Mouse (Mus musculus): ENCODE results near the gene Tmtc4. TPM values are rescaled to one million over a fixed set of nuclear protein-coding genes. Genes with fewer than 3 reads are reported as not detected.

Gene Tmtc4
- total and polyA plus RNA-seq, 3 experiments = 1.4 to 3.3 (median 2.7) TPM

- H3K79me2 ChIP-seq (replicated peaks; ENCODE audit: control insufficient read depth, extremely low read depth, insufficient read depth, poor library complexity, severe bottlenecking) = no peaks in the 10 kb centered on the region
- DNase-seq (ENCODE audit: extremely low read depth) = no peak
- no peak overlapping the region for H3K4me2 ChIP-seq (ENCODE audit: insufficient read depth, low read depth, poor library complexity, severe bottlenecking)
- dilution Hi-C loops (cut with MboI; ENCODE audit: extremely low pct_ligation_motif_present, extremely low pct_unique_long_range_greater_than_20kb, low sequenced_read_pairs) = no loop called here
- no peaks in the 10 kb centered on the region for H3K4me1 ChIP-seq (ENCODE audit: control insufficient read depth in 1 of 2, insufficient read depth in 2 of 2)
- H3K27me3 ChIP-seq (replicated peaks) = no peaks in the 10 kb centered on the region
- no peaks in the 10 kb centered on the region for H3K9me3 ChIP-seq (replicated peaks; ENCODE audit: low read length)
- H3K9ac ChIP-seq (ENCODE audit: insufficient read depth, low read depth) = no peak overlapping the region
- no peak overlapping the region for H3K4me3 ChIP-seq (replicated peaks in 1 of 3; ENCODE audit: low read depth in 2 of 3, low read length in 2 of 3, poor library complexity in 1 of 3)
- TF ChIP-seq E2F4 (IDR thresholded peaks at IDR 0.05; ENCODE audit: insufficient replicate concordance, low read depth, low read length) (no peak), NRF1 (IDR thresholded peaks at IDR 0.05; ENCODE audit: low read depth, low read length) (no peak), USF2 (conservative IDR thresholded peaks at IDR 0.05; ENCODE audit: low read depth, low read length) (no peak), MEF2A (IDR thresholded peaks at IDR 0.05; ENCODE audit: borderline replicate concordance, low read depth, low read length) (no peak), CHD2 (IDR thresholded peaks at IDR 0.05; ENCODE audit: low read length) (no peak)
- peaks cover 17 to 68% of the 10 kb centered on the region in 2 experiments for H3K36me3 ChIP-seq (replicated peaks in 1 of 2; ENCODE audit: control insufficient read depth in 1 of 2, insufficient read depth in 1 of 2, low read length in 1 of 2)
- in situ Hi-C loops (cut with MboI; ENCODE audit: low pct_ligation_motif_present, low pct_unique_long_range_greater_than_20kb, low sequenced_read_pairs) = no loop called here
- no peak overlapping the region for H3K27ac ChIP-seq (ENCODE audit: insufficient read depth, low read depth)
These were observed 81.7 kb downstream of the Tmtc4 start for GRCm38 (mm10) chr14:122902136-122902535.

GRCm38 (mm10) chr14:122901715-122902114, 82.1 kb downstream of the Tmtc4 start:
- no peaks in the 10 kb centered on the region for H3K4me1 ChIP-seq (ENCODE audit: control insufficient read depth in 1 of 2, insufficient read depth in 2 of 2)
- H3K79me2 ChIP-seq (replicated peaks; ENCODE audit: control insufficient read depth, extremely low read depth, insufficient read depth, poor library complexity, severe bottlenecking) = no peaks in the 10 kb centered on the region
- no peak overlapping the region for H3K9ac ChIP-seq (ENCODE audit: insufficient read depth, low read depth)
- H3K27ac ChIP-seq (ENCODE audit: insufficient read depth, low read depth) = no peak overlapping the region
- no peak for TF ChIP-seq ELF1 (IDR thresholded peaks at IDR 0.05; ENCODE audit: low read depth, low read length)
- TF ChIP-seq MYC (IDR thresholded peaks at IDR 0.05; ENCODE audit: low read depth, low read length) = no peak
- TF ChIP-seq MXI1 (IDR thresholded peaks at IDR 0.05; ENCODE audit: low read depth, low read length) = no peak
- TF ChIP-seq JUND (conservative IDR thresholded peaks at IDR 0.05; ENCODE audit: low read depth, low read length) = no peak
- TF ChIP-seq ETS1 (conservative IDR thresholded peaks at IDR 0.05; ENCODE audit: low read depth, low read length) = no peak
- TF ChIP-seq HCFC1 (IDR thresholded peaks at IDR 0.05; ENCODE audit: low read depth, low read length) = no peak
- TF ChIP-seq MAFK (IDR thresholded peaks at IDR 0.05; ENCODE audit: insufficient replicate concordance, low read length) = no peak
- no peak for TF ChIP-seq NELFE (IDR thresholded peaks at IDR 0.05; ENCODE audit: low read depth, low read length)
- no peak for TF ChIP-seq UBTF (IDR thresholded peaks at IDR 0.05; ENCODE audit: low read depth, low read length)
- no peak for TF ChIP-seq MAZ (IDR thresholded peaks at IDR 0.05; ENCODE audit: low read depth, low read length)
- dilution Hi-C loops (cut with MboI; ENCODE audit: extremely low pct_ligation_motif_present, extremely low pct_unique_long_range_greater_than_20kb, low sequenced_read_pairs) (no loop called here), in situ Hi-C loops (cut with MboI; ENCODE audit: low pct_ligation_motif_present, low pct_unique_long_range_greater_than_20kb, low sequenced_read_pairs) (no loop called here)
- no peak for DNase-seq (ENCODE audit: extremely low read depth)
- no peak overlapping the region for H3K4me2 ChIP-seq (ENCODE audit: insufficient read depth, low read depth, poor library complexity, severe bottlenecking)
- H3K36me3 ChIP-seq (replicated peaks in 1 of 2; ENCODE audit: control insufficient read depth in 1 of 2, insufficient read depth in 1 of 2, low read length in 1 of 2) = peaks cover 19 to 71% of the 10 kb centered on the region in 2 experiments
- no peaks in the 10 kb centered on the region for H3K27me3 ChIP-seq (replicated peaks)
- no peaks in the 10 kb centered on the region for H3K9me3 ChIP-seq (replicated peaks; ENCODE audit: low read length)
- no peak overlapping the region for H3K4me3 ChIP-seq (replicated peaks in 1 of 3; ENCODE audit: low read depth in 2 of 3, low read length in 2 of 3, poor library complexity in 1 of 3)

All from CH12.LX (cell line).